Mouse (Mus musculus): ENCODE measurements around the gene C1s2. TPM values are rescaled to one million over a fixed set of nuclear protein-coding genes. Genes with fewer than 3 reads are reported as not detected.
"Not testable (repeated sequence)": the region's sequence is repeated elsewhere in the genome, so short reads cannot be mapped to it uniquely, and the experiment has no call there.

Gene C1s2
- polyA plus RNA-seq, 1 experiment = 0.31 TPM

DNA sequence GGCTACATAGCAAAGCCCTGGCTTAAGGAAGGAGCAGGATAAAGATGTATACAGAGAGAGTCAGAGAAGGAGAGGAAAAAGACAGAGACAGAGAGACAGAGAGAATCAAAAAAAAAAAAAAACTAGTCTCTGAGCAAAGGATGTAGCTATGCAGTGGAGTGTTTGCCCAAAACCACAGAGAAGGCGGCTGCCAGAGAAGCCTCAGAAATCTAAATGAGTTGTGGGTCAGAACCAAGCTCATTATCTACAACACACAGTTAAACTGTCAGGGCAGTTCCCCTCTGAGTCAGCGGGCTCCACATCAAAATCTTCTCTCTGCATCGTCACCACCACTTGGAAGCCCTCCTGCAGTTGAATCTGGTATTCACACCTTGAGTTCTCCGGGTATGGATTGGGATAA is 5.1 kb downstream of the C1s2 start:
- TF ChIP-seq CTCF (IDR thresholded peaks at IDR 0.05; ENCODE audit: borderline replicate concordance, extremely low read depth, insufficient read depth, insufficient read length) (no peak), POLR2A (IDR thresholded peaks at IDR 0.05; ENCODE audit: borderline replicate concordance, extremely low read depth, insufficient read depth, insufficient read length, poor library complexity, severe bottlenecking) (no peak)
- DNase-seq (ENCODE audit: low read depth) = no peak

DNA sequence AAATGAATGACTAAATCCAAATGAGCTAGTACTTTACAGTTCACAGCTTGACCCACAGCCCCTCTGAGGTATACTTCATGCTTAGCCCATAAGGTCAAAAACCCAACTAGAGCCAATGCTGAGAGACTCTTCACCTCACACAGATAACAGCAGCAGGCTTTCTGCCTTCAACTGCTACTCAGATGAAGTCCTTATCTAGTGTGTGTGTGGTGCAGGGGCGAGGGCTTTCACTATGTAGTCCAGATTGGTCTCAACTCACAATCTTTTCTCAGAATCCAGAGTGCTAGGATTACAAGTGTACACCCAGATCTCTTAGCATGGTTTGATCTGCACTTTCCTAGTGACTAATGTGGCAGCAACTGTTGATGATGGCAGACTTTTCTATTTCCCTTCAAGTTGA is 9.7 kb downstream of the C1s2 start:
- DNase-seq (ENCODE audit: low read depth) = not testable (repeated sequence)

DNA sequence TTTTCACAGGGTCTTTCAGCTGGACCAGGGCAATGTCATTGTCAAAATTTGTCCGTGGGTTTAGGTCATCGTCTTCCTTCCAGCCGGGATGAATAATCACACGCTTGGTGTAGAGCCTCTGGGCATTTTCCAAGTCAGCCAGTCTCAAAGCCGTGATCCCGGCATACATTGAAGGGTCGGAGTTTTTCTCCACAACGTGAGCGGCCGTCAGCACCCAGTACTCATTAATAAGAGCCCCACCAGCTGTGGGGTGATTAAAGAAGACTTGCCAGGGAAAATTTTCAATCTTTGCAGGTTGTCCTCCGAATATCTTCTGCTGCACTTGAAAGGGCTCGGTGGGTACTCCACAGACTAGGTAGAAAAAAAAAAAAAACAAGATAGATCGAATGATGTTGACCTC is 10.3 kb downstream of the C1s2 start:
- TF ChIP-seq POLR2A (IDR thresholded peaks at IDR 0.05; ENCODE audit: borderline replicate concordance, extremely low read depth, insufficient read depth, insufficient read length, poor library complexity, severe bottlenecking) (no peak), CTCF (IDR thresholded peaks at IDR 0.05; ENCODE audit: borderline replicate concordance, extremely low read depth, insufficient read depth, insufficient read length) (no peak)
- no peak for DNase-seq (ENCODE audit: low read depth)

DNA sequence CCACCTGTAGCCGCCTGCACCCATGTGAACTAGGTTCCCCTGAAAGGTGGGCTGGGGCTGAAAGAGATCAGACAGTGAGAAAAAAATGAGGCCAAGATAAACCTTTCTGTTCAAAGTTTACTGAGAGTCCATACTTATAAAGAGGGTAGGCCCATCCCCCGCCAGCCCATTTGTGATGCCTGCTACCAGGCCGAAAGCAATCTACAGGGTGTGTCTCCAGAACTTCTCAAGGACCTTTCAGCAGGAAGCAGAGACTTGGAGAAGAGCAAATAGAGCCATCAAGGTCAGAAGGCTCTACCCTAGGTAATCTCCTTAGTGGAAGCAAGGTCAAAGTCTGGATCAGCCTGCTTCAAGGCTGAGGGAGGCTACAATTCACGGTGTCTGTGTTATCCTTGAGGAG is 33.9 kb downstream of the C1s2 start:
- DNase-seq (ENCODE audit: low read depth) = no peak
- TF ChIP-seq POLR2A (IDR thresholded peaks at IDR 0.05; ENCODE audit: borderline replicate concordance, extremely low read depth, insufficient read depth, insufficient read length, poor library complexity, severe bottlenecking) (no peak), CTCF (IDR thresholded peaks at IDR 0.05; ENCODE audit: borderline replicate concordance, extremely low read depth, insufficient read depth, insufficient read length) (no peak)

DNA sequence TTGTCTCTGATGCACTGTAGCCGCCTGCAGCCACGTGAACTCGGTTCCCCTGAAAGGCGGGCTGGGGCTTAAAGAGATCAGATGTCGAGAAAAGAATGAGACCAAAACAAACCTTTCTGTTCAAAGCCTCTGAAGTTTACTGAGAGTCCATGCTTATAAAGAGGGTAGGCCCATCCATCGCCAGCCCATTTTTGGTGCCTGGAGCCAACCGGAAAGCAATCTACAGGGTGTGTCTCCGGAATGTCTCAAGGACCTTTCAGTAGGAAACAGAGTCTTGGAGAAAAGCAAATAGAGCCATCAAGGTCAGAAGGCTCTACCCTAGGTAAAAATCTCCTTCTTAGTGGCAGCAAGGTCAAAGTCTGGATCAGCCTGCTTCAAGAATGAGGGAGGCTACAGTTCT is 42.8 kb downstream of the C1s2 start:
- TF ChIP-seq CTCF (IDR thresholded peaks at IDR 0.05; ENCODE audit: borderline replicate concordance, extremely low read depth, insufficient read depth, insufficient read length) (no peak), POLR2A (IDR thresholded peaks at IDR 0.05; ENCODE audit: borderline replicate concordance, extremely low read depth, insufficient read depth, insufficient read length, poor library complexity, severe bottlenecking) (no peak)
- no peak for DNase-seq (ENCODE audit: low read depth)

DNA sequence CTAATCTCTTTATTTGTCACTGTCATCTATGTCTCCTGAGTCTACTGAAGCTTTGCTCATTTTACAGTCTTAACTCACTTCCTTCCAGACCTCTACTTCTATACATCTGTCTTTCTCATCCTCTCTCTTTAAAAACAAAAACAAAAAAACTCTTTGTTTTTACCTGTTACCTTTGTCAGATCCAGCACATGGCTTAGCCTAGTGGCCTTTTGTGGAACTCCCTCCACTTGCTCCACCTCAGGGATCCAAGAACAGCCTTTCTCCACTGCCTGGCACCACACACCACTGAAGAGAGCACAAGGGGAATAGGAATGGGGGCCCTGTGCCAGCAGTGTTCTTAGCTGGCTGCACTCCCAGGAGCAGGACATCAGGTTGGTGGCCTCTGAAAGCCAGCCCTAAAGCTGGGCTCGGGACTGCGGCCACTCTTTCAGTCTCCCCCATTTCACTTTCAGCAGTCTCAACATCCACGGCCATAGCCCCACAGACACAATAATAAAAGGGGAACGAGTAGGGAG is 43.6 kb downstream of the C1s2 start:
- DNase-seq (ENCODE audit: low read depth) = peak; percentile 3
- TF ChIP-seq POLR2A (IDR thresholded peaks at IDR 0.05; ENCODE audit: borderline replicate concordance, extremely low read depth, insufficient read depth, insufficient read length, poor library complexity, severe bottlenecking) = no peak
- no peak for TF ChIP-seq CTCF (IDR thresholded peaks at IDR 0.05; ENCODE audit: borderline replicate concordance, extremely low read depth, insufficient read depth, insufficient read length)

DNA sequence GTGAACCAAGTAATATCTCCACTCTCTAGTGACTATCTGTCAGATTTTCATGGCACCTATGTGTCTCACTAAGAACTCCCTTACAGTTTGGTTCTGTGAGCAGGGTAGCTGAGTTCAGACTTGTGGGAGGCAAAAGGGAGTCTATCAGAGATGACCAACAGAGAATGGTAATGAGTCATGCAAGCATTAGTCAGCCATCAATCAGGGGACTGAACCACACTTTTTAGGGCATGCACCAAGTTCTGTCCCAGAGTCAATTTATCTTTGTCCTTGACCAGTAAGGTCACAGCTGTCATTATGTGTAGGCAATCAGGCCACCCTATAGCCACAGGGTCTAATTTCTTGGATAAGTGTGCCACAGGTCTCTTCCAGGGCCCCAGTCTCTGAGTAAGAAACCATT is 47.1 kb downstream of the C1s2 start:
- no peak for DNase-seq (ENCODE audit: low read depth)
- TF ChIP-seq POLR2A (IDR thresholded peaks at IDR 0.05; ENCODE audit: borderline replicate concordance, extremely low read depth, insufficient read depth, insufficient read length, poor library complexity, severe bottlenecking) (no peak), CTCF (IDR thresholded peaks at IDR 0.05; ENCODE audit: borderline replicate concordance, extremely low read depth, insufficient read depth, insufficient read length) (no peak)

DNA sequence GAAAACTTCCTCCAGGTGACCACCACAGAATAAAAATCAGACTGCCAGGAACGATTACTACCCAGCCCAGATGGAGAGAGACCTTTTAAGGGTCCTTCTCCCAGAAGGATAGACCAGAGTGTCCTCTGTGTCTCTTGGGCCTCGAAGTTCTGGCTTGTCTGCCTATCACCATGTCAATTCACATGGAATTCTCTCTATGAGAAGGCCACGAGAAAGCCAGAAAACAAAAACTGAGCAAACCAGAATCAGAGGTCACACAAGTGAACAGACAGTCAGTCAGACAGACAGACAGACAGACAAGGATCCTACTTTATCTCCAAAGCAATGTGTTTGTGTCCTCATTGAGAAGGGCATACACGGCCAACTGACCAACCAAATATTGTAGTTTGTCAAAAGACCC is 49.6 kb downstream of the C1s2 start:
- DNase-seq (ENCODE audit: low read depth) = no peak
- TF ChIP-seq POLR2A (IDR thresholded peaks at IDR 0.05; ENCODE audit: borderline replicate concordance, extremely low read depth, insufficient read depth, insufficient read length, poor library complexity, severe bottlenecking) (no peak), CTCF (IDR thresholded peaks at IDR 0.05; ENCODE audit: borderline replicate concordance, extremely low read depth, insufficient read depth, insufficient read length) (no peak)

DNA sequence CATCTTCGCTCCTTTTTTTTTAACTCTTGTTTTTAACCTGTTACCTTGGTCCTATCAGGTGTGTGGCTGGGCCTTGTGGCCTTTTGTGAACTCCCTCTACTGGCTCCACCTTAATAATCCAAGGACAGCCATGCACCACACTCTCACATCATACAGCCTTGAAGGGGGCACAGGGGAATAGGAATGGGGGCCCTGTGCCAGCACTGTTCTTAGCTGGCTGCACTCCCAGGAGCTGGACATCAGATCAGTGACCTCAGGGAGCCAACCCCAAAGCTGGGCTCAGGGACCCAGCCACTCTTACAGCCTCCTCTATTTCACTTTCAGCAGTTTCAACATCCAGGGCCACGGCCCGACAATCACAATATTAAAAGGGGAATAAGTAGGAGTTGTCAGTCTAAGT is 50.1 kb downstream of the C1s2 start:
- no peak for TF ChIP-seq POLR2A (IDR thresholded peaks at IDR 0.05; ENCODE audit: borderline replicate concordance, extremely low read depth, insufficient read depth, insufficient read length, poor library complexity, severe bottlenecking)
- no peak for TF ChIP-seq CTCF (IDR thresholded peaks at IDR 0.05; ENCODE audit: borderline replicate concordance, extremely low read depth, insufficient read depth, insufficient read length)
- no peak for DNase-seq (ENCODE audit: low read depth)

DNA sequence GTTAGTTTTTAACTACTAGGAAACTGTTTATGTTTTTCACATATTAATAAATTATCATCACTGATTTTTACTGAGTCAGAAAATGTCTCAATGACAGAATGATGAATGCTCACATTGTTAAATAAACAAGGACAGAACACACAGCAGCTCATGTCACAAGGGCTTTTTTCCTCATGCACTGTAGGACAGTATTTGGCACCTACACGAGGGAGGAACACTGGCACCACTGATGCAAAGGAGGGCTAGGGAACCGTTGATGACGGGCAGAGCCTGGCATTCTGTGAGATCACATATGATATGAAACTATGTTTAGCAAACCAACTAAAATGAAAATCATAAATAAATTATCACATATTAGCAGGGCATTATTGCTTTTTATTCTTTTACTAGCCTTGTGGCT is 51.0 kb downstream of the C1s2 start:
- no peak for TF ChIP-seq POLR2A (IDR thresholded peaks at IDR 0.05; ENCODE audit: borderline replicate concordance, extremely low read depth, insufficient read depth, insufficient read length, poor library complexity, severe bottlenecking)
- no peak for TF ChIP-seq CTCF (IDR thresholded peaks at IDR 0.05; ENCODE audit: borderline replicate concordance, extremely low read depth, insufficient read depth, insufficient read length)
- no peak for DNase-seq (ENCODE audit: low read depth)

DNA sequence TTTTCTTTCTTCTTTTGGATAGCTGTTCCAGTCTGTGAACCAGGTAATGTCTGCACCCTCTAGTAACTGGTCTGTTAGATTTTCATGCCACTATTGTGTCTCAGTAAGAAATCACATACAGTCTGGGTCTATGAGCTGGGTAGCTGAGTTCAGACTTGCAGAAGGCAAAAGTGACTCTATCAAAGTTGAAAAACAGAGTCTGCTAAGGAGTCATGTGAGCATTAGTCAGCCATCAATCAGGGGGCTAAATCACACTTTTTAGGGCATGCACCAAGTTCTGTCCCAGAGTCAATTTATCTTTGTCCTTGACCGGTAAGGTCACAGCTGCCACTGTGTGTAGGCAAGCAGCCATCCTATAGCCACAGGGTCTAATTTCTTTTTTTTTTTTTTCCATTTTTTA is 53.7 kb downstream of the C1s2 start:
- no peak for DNase-seq (ENCODE audit: low read depth)
- TF ChIP-seq POLR2A (IDR thresholded peaks at IDR 0.05; ENCODE audit: borderline replicate concordance, extremely low read depth, insufficient read depth, insufficient read length, poor library complexity, severe bottlenecking) = no peak

DNA sequence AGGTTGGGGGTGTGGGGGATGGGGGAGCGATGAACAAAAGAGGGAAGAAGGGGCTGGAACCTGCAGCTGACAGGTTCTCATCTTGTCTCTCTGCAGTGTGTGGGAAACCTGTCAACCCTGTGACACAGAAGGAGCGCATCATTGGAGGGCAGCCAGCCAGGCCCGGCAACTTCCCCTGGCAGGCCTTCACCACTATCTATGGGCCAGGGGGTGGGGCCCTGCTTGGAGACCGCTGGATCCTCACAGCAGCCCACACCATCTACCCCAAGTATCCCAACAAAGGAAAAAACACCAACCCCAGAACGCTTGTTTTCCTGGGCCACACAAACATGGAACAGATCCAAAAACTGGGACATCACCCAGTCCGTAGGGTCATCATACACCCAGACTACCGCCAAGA is 55.7 kb downstream of the C1s2 start:
- DNase-seq (ENCODE audit: low read depth) = not testable (repeated sequence)

DNA sequence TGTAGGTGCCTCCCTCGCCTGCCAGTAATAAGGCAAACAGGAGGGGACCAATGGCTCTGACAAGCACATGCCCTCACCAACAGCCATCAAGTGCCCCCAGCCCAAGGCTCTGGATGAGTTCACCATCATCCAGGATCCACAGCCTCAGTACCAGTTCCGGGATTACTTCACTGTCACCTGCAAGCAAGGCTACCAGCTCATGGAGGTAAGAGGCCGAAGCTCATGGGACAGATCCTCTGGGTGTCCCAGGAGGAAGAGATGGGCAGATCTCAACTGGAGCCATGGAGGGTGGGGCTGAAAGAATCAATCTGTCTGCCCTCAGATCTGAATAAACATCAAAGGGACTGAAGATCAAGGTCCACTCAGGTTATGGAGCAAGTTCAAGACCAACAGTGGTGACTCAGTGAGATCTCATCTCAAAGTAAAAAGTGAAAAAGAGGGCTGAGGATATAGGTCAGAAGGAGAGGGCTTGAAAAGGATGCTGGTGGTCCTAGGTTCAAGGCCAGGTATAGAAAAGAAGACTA is 60.7 kb downstream of the C1s2 start:
- not testable (repeated sequence) for DNase-seq (ENCODE audit: low read depth)

Other genes starting within 250 kb of the C1s2 start
- gene Pex5, start 221.0 kb downstream of the C1s2 start, polyA plus RNA-seq (2012; rRNA removed) = 81.1 and 91.3 TPM in 2 replicates
- gene Clstn3, start 171.3 kb downstream of the C1s2 start, polyA plus RNA-seq (2012; rRNA removed) = 79.6 and 109 TPM in 2 replicates
- 0.04 and 0.10 TPM in 2 replicates for gene C1rl, start 143.0 kb downstream of the C1s2 start, polyA plus RNA-seq (2012; rRNA removed)
- 0.15 and 0.22 TPM in 2 replicates for gene C1ra, start 123.7 kb downstream of the C1s2 start, polyA plus RNA-seq (2012; rRNA removed)
- gene C1s1, start 93.7 kb downstream of the C1s2 start, polyA plus RNA-seq (2012; rRNA removed) = 0.54 and 0.57 TPM in 2 replicates
- not detected in 2 replicates for gene C1rb, start 65.8 kb downstream of the C1s2 start, polyA plus RNA-seq (2012; rRNA removed)
- 54.8 and 58.7 TPM in 2 replicates for gene Lpcat3, start 26.9 kb upstream of the C1s2 start, polyA plus RNA-seq (2012; rRNA removed)
- gene Emg1, start 76.1 kb upstream of the C1s2 start, polyA plus RNA-seq (2012; rRNA removed) = 95.2 and 132 TPM in 2 replicates
- 168 and 174 TPM in 2 replicates for gene Phb2, start 76.3 kb upstream of the C1s2 start, polyA plus RNA-seq (2012; rRNA removed)
- gene Ptpn6, start 102.6 kb upstream of the C1s2 start, polyA plus RNA-seq (2012; rRNA removed) = 2.6 and 2.9 TPM in 2 replicates
- 429 and 583 TPM in 2 replicates for gene Grcc10, start 105.3 kb upstream of the C1s2 start, polyA plus RNA-seq (2012; rRNA removed)
- gene Gm45234, start 119.9 kb upstream of the C1s2 start, polyA plus RNA-seq (2012; rRNA removed) = not detected in 2 replicates
- gene Atn1, start 120.4 kb upstream of the C1s2 start, polyA plus RNA-seq (2012; rRNA removed) = 62.8 and 136 TPM in 2 replicates
- gene Eno2, start 133.6 kb upstream of the C1s2 start, polyA plus RNA-seq (2012; rRNA removed) = 48.6 and 69.6 TPM in 2 replicates
- gene Lrrc23, start 143.6 kb upstream of the C1s2 start, polyA plus RNA-seq (2012; rRNA removed) = 5.6 and 8.7 TPM in 2 replicates
- 5.3 and 5.7 TPM in 2 replicates for gene Spsb2, start 172.6 kb upstream of the C1s2 start, polyA plus RNA-seq (2012; rRNA removed)
- gene Tpi1, start 178.2 kb upstream of the C1s2 start, polyA plus RNA-seq (2012; rRNA removed) = 318 and 333 TPM in 2 replicates
- gene Usp5, start 193.4 kb upstream of the C1s2 start, polyA plus RNA-seq (2012; rRNA removed) = 157 and 162 TPM in 2 replicates
- 49.5 and 122 TPM in 2 replicates for gene Cdca3, start 193.5 kb upstream of the C1s2 start, polyA plus RNA-seq (2012; rRNA removed)
- 1.9 and 2.6 TPM in 2 replicates for gene Gnb3, start 204.2 kb upstream of the C1s2 start, polyA plus RNA-seq (2012; rRNA removed)
- gene P3h3, start 221.7 kb upstream of the C1s2 start, polyA plus RNA-seq (2012; rRNA removed) = 123 and 173 TPM in 2 replicates
- 107 and 117 TPM in 2 replicates for gene Gpr162, start 227.9 kb upstream of the C1s2 start, polyA plus RNA-seq (2012; rRNA removed)

Measured in brain, embryonic 14.5 days (tissue).